Mouse (Mus musculus): ENCODE data around the gene Rpl23a.
"Not testable (repeated sequence)": the region's sequence is repeated elsewhere in the genome, so short reads cannot be mapped to it uniquely, and the experiment has no call there.

The Rpl23a gene

GRCm38 (mm10) chr11:78136132-78136531 lies 47.3 kb downstream of the Rpl23a start:
- peaks cover 46% of the 10 kb centered on the region for H3K4me1 ChIP-seq (replicated peaks; ENCODE audit: low read depth, low read length)
- no peaks in the 10 kb centered on the region for H3K9me3 ChIP-seq (ENCODE audit: low read length)
- no peaks in the 10 kb centered on the region for H3K27me3 ChIP-seq (ENCODE audit: insufficient read depth, low read length)
- H3K4me3 ChIP-seq (replicated peaks; ENCODE audit: low read length), result no peak overlapping the region
- H3K36me3 ChIP-seq (ENCODE audit: insufficient read depth, low read length), result peaks cover 14% of the 10 kb centered on the region
- TF ChIP-seq POU5F1 (IDR thresholded peaks at IDR 0.05; ENCODE audit: borderline replicate concordance, low read length) (no peak), NANOG (IDR thresholded peaks at IDR 0.05; ENCODE audit: borderline replicate concordance, low read length) (no peak), CTCF (conservative IDR thresholded peaks at IDR 0.05; ENCODE audit: low read length) (no peak)

GRCm38 (mm10) chr11:78135314-78135713 lies 48.1 kb downstream of the Rpl23a start:
- H3K4me1 ChIP-seq (replicated peaks; ENCODE audit: low read depth, low read length), result peaks cover 46% of the 10 kb centered on the region
- H3K27me3 ChIP-seq (ENCODE audit: insufficient read depth, low read length); H3K4me3 ChIP-seq (replicated peaks; ENCODE audit: low read length); H3K9me3 ChIP-seq (ENCODE audit: low read length): not testable (repeated sequence)
- H3K36me3 ChIP-seq (ENCODE audit: insufficient read depth, low read length), result peaks cover 11% of the 10 kb centered on the region

GRCm38 (mm10) chr11:78134344-78134743 lies 49.0 kb downstream of the Rpl23a start:
- Histone ChIP-seq H3K36me3 (ENCODE audit: insufficient read depth, low read length) (peaks cover 12% of the 10 kb centered on the region), H3K9me3 (ENCODE audit: low read length) (no peaks in the 10 kb centered on the region), H3K4me3 (replicated peaks; ENCODE audit: low read length) (no peak overlapping the region), H3K27me3 (ENCODE audit: insufficient read depth, low read length) (no peaks in the 10 kb centered on the region), H3K4me1 (replicated peaks; ENCODE audit: low read depth, low read length) (peaks cover 48% of the 10 kb centered on the region)
- TF ChIP-seq CTCF (conservative IDR thresholded peaks at IDR 0.05; ENCODE audit: low read length) (no peak), POU5F1 (IDR thresholded peaks at IDR 0.05; ENCODE audit: borderline replicate concordance, low read length) (no peak), NANOG (IDR thresholded peaks at IDR 0.05; ENCODE audit: borderline replicate concordance, low read length) (no peak)

- TF ChIP-seq POU5F1 (IDR thresholded peaks at IDR 0.05; ENCODE audit: borderline replicate concordance, low read length) (no peak), CTCF (conservative IDR thresholded peaks at IDR 0.05; ENCODE audit: low read length) (no peak), NANOG (IDR thresholded peaks at IDR 0.05; ENCODE audit: borderline replicate concordance, low read length) (no peak)
- Histone ChIP-seq H3K4me1 (replicated peaks; ENCODE audit: low read depth, low read length) (peaks cover 48% of the 10 kb centered on the region), H3K27me3 (ENCODE audit: insufficient read depth, low read length) (no peaks in the 10 kb centered on the region), H3K36me3 (ENCODE audit: insufficient read depth, low read length) (peaks cover 17% of the 10 kb centered on the region), H3K4me3 (replicated peaks; ENCODE audit: low read length) (no peak overlapping the region), H3K9me3 (ENCODE audit: low read length) (no peaks in the 10 kb centered on the region)
These were observed 49.5 kb downstream of the Rpl23a start for GRCm38 (mm10) chr11:78133915-78134314.
